Mouse (Mus musculus) gastrocnemius, adult 18-20 months (tissue): ENCODE measurements around the gene Tgm3. TPM values are rescaled to one million over a fixed set of nuclear protein-coding genes. Genes with fewer than 3 reads are reported as not detected.

Source experiments
- DNase-seq: peaks from one replicate; pipeline ENCODE4 v3.0.0; 2021; ENCODE audit warnings: low spot score
- long read RNA-seq, 2 experiments: library from polyadenylated mRNA; stranded (forward); transcript quantifications; one replicate each; pipeline ENCODE4 v2.0.0; 2021
- total RNA-seq, 2 experiments: library from RNA; stranded (reverse); gene quantifications; 2 replicates each; pipeline ENCODE4 v1.2.3; 2021

The Tgm3 gene
- total RNA-seq, result not detected
- long read RNA-seq, experiment 1, result 0 reads
- long read RNA-seq, experiment 2, result 0 reads

DNA sequence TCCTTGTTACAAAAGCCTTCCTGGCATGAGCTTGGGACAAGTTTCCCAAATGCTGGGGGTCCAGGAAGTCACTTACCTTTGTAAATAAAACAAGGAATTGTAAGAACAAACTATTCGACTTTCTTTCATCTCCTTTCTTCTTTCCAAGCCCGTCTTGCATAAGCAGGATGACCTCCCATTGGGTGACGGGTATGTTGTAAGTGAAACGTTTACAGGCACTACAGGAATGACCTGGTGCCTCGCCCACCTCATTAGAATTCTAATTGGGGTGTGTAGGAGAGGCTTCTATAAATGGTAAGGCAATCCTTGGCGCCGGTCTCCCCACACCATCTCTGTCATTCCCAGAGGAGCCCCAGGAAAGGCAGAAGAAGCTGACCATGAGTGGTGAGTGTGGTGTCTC is at the start of gene Tgm3:
Gene Tgm3 (plus strand): TSS at position 324 of the 400 bp plus-strand sequence.
- no peak for DNase-seq

DNA sequence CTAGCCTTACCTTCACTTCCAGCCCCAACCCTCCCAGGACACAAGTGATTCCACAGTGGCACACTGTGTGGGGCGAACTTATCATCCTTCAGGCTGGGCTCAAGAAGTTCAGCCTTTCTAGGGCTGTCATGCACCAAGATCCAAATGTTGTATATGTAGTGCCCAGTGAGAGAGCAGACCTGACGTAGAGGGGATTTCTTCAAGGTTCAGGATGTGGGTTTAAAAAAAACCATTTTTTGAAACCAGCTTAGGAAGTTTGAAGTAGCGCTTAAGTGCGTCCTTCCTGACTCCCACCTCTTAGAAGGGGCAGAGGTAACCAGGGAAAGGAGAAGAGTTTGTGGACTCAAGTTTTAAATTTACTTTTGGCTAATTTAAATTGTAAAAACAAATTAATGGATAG is 31.5 kb upstream of the Tgm3 start:
- DNase-seq, result no peak

GRCm38 (mm10) chr2:129987527-129988045 is 24.6 kb upstream of the Tgm3 start:
- no peak for DNase-seq

- no peak for DNase-seq
Measured at GRCm38 (mm10) chr2:129989646-129990045, 22.5 kb upstream of the Tgm3 start.

DNA sequence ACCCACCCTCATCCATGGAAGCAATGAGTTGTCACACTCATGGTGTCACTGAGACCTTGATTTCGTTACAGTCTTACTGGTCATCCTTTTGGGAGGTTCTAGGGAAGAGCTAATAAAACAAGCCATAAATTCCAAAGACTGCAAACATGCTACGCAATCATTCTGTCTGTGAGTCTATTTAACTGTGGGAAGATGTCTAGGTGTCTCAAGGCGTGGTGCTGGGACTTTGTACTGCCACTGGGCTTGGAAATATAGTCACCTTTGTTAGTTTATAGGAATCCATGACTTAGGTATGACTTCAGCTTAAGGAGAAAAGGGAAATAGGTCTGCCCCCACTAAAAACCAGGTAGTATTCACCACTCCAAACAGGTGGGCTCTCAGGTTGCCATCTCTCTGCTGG is 17.7 kb upstream of the Tgm3 start:
- DNase-seq, result no peak

DNA sequence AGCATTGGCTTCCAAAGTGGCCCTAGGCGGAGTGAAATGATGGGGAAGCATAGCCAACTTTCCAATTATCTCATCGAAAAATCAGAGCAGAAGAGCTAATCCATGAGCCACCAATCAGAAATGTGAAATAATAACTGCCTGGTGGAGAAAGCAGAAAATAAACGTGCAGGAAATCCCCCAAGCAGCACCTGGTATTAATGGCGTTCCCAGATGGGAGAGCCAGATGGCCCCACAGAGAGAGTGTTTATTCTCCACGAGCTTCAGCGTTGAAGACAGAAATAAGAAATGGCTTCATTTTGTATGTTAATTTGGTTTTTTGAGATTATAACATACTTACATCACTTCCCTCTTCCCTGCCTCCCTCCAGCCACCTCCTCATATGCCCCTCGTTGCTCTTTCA is 13.7 kb upstream of the Tgm3 start:
- DNase-seq, result no peak

DNA sequence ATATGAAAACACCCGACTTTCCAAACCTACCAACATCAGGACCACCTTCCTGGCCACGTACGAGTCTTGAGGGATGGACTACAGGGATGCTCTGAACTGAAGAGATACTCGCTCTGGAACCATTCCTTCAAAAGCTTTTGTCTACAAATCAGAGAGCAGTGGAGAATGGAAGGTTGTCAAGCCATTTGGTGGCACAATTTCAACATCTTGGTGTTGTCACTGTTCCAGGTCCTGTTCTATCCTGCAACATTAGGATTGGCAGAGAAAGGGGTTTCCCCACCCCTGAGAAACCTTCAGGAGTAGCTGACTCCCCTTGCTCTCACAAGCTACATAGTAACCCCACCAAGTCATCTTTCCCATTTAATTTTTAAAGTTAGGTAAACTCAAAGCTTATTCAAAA is 12.9 kb upstream of the Tgm3 start:
- DNase-seq, result no peak

DNA sequence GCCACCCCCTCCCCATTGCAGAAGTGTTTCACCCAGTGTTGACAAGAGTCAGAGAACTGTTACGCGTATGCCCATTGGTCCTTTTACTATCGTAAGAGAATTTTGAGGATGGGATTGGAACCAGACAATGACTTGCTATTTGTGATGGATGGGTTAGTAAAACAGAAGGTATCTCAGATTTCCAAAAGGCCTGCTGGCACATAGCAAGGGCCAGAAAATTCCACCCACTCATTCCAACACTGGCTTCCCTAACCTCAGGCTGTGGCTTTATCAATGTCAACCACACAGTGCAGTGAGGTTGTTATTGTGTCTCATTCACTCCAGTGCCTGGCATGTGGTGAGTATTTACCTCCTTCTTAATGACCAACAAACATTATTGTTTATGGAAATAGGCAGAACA is 11.5 kb upstream of the Tgm3 start:
- no peak for DNase-seq

DNA sequence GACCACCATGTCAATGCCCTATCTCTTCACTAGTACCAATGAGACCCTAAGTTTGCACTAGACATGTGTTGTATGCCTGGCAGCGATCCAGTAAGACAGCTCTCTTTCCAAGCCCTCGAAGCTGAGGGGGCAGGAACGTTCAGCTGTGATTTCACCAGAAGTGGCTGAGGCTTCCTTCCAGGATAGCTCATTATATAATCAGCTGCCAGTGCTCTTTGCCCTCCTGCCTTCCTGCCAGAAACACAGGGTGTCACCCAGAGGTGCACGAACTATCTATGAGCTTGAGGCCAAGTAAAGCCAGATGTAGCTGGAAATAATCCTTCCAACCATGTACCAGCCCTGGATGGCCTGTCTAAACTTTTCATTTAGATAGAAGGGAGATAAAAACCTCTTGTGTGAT is 8.1 kb upstream of the Tgm3 start:
- DNase-seq, result no peak

- no peak for DNase-seq
Measured at GRCm38 (mm10) chr2:130009371-130009770, 2.8 kb upstream of the Tgm3 start.

DNA sequence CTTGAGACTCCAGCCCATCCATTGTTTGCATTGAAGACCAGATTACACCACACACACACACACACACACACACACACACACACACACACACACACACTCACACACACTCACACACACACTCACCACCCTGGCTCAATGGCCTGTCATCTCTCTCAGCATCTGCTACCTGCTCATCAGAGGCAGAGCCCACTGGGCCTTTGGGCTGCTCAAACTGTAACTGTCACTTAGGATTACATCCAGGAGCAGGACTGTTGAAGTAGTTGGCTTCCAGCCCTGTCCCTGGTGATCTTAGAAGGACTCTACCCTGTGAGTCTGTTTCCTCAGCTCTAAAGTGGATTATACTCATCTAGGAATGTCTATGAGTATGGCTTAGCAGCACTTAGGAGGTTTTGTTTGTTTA is 1.5 kb downstream of the Tgm3 start:
- no peak for DNase-seq

DNA sequence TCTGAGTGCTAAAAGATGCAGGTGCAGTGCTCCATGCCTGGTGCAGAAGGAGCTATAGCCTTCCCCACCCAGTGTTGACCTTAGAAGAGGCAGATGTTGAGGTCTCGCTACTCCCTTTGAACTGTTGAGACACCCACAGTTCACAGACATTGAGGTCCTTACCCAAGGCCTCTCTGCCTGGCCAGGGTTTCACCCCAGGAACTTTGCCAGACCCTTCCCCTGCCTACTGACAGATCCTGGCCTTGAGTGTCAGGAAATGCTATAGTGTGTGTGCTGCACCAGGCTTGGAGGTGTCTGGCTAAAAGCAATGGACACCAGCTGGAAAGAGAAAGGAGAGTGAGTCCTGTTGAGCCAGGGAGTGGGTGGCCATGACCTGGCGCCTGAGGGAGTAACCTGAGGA is 3.0 kb downstream of the Tgm3 start:
- DNase-seq, result no peak

GRCm38 (mm10) chr2:130018084-130018483 is 5.9 kb downstream of the Tgm3 start:
- no peak for DNase-seq

- DNase-seq, result no peak
Measured at GRCm38 (mm10) chr2:130027890-130028289, 15.7 kb downstream of the Tgm3 start.

- DNase-seq, result no peak
Measured at GRCm38 (mm10) chr2:130029826-130030225, 17.7 kb downstream of the Tgm3 start.

- DNase-seq, result no peak
Measured at GRCm38 (mm10) chr2:130032661-130033060, 20.5 kb downstream of the Tgm3 start.

GRCm38 (mm10) chr2:130036846-130037245 is 24.7 kb downstream of the Tgm3 start:
- DNase-seq, result no peak

DNA sequence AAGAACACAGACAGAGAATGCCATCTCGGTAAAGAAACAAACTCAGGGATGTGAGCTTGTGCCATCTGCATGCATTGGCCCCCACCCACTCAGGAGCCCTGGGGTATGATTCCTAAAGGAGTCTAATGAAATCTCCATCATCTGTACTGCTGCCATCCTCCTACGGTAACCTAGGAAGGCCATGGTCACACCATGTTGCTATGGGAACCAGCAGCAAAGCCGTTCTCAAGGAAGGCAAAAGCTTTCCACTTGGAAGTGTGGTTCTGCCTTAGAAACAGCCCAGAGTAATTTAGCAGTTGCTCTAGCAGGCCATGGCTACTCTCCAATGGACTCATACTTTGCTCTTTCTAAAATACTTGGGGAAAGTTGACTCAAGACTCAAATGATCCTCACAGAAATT is 26.8 kb downstream of the Tgm3 start:
- DNase-seq, result no peak

DNA sequence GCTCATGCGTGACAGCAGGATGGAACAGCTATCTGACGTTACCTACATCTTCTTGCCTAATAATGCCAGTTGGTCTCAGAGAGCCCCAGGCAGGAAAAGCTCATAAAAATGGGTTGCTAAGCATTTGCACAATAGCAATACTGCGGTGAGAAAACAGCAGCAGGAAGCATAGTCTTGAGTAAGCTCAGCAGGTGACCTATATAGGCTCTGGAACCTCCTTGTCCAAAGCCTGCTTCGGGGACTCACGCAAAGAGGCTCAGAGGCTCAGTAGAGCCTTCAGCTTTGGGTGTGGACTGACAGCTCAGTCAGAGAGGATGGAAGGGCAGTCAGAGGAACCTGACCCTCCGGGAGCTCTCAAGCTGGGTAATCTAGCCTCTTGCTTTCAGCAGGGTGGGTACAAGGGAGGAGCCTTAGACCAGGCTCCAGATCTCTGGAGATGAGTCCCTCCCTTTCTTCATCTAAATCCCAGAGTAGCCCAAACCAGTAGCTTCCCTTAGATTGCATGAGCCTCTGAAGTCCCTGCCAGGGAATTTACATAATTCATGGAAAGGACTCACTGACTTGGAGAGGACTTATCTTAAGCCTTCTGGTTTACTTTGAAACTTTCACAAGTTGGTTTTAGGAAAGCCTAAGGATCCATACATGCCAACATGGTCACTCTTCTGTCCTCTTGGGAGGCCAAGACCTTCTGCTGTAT is 28.2 kb downstream of the Tgm3 start:
- DNase-seq, result no peak

DNA sequence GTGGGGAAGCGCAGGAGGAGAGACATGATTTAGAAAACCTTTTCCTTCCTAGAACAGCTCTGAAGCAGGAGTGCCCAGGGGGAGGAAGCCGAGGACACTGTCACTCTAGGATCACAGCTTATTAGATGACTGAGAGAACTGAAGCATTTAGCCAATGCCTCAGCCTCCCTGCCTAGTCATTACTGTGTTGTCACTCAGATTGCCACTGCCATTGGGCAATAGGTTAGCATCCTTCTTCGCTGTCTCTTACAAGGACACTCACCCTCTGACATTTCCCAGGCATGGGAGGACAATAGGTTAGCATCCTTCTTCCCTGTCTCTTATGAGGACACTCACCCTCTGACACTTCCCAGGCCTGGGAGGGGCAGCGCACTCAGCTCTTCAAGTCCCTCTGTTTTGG is 31.7 kb downstream of the Tgm3 start:
- DNase-seq, result no peak

DNA sequence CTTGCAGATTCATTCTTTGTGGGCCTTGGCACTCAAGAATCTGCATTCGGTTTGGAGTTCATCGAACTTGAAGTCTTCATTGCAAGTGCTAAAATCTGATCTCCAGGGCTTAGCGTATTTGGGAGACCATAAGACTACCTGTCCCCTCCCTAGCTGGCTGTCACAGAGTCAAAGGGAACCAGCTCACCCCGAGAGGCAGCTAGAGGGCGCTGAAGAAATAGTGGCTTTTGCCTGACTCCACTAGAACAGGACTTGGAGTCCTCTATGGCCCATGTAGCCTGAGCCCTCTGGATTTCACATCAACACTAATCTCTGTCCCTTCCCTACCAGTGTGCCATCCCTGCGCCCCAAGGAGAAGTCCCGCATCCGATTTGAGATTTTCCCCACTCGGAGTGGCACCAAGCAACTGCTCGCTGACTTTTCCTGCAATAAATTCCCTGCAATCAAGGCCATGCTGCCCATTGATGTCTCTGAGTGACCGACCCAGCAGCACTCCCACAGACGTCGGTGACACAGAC is 35.8 kb downstream of the Tgm3 start:
- no peak for DNase-seq

- DNase-seq, result no peak
Measured at GRCm38 (mm10) chr2:130048792-130049191, 36.6 kb downstream of the Tgm3 start.

DNA sequence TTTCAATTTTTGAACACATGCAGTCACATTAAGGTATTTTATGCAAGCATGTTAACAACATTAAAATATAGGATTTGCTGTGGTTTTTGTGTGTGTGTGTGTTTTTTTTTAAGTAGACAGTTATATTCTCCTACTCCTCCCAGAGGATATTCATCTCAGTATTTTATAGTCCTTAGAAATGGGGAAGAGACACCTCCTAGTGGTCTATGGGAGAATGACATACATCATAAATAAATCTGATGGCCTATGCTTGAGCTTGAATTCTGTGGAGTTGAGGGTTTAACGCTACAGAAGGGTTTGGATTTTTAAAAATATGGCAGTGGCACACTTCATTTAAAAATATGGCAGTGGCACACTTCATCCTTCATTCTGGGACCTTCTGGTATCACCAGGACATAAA is 46.0 kb downstream of the Tgm3 start:
- DNase-seq, result no peak
